Mouse (Mus musculus) cortical plate, adult 2 months (tissue): ENCODE measurements at regions not wholly inside any gene's neighbourhood (a gene's known extent, or its start where the extent isn't known, plus 50 kb on each side); places are given as distances from the start of the nearest gene placed in this dataset.

Experiments used
- CTCF ChIP-seq: fragments of 200-500 bp; IDR thresholded peaks from 2 replicates; pipeline ENCODE4 v1.5.1; 2011; ENCODE audit warnings: mild to moderate bottlenecking, control low read depth, low read length; ENCODE audit not compliant: insufficient read depth; ENCODE audit errors: extremely low read depth
- POLR2A ChIP-seq: fragments of 200-500 bp; IDR thresholded peaks from 2 replicates; pipeline ENCODE4 v1.6.1; 2011; ENCODE audit warnings: mild to moderate bottlenecking, low read length, control low read depth; ENCODE audit not compliant: insufficient read depth; ENCODE audit errors: extremely low read depth

- TF ChIP-seq CTCF (no peak), POLR2A (no peak)
Observed at GRCm38 (mm10) chr2:128451554-128452239, 139.3 kb upstream of the Spdye4c start.
